Mouse (Mus musculus): ENCODE results near the gene Hoxa4.

Gene Hoxa4

DNA sequence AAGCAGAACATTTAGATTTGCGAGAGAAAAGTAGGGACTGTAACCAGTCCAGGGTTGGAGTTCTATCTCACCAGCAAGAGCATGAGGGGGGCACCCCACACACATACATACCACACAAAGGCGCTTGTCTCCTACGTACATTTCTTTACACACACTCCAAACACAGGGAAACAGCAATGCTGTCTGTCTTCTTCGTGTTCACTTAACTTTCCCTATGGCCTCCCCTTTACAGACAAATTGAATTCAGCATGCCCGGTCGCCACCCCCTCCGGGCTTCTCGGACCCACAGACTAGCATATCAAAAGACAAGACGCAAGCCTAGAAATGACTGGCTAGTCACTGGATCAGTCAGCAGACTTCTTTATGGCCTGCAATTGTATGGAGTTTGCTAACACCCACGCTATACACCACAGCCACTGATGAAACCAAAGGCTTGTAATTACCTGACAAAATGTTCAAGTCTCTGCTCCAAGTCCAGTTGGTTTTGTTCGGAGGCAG is 11.3 kb downstream of the Hoxa4 start:
- no peak for DNase-seq (ENCODE audit: low spot score in 2 of 2)

DNA sequence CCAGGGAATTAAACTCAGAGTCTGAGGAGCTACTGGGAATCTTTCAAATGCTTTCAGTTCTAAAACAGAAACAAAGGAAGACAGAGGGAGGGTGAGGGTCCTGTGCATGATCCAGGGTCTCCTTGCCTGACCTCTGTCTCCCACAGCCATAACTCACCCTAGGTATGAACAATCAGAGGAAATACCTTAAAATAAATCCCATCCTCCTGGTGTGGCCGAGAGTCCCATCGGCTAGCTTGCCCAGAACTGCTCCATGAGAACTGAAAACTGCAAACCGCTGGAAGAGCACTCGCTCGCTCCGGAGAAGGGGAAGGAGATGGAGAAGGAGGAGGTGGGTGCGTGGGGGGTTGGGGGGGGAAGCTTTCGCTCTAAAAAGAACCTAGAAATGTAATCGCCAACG is 11.9 kb downstream of the Hoxa4 start:
- DNase-seq (ENCODE audit: low spot score in 2 of 2) = no peak

DNA sequence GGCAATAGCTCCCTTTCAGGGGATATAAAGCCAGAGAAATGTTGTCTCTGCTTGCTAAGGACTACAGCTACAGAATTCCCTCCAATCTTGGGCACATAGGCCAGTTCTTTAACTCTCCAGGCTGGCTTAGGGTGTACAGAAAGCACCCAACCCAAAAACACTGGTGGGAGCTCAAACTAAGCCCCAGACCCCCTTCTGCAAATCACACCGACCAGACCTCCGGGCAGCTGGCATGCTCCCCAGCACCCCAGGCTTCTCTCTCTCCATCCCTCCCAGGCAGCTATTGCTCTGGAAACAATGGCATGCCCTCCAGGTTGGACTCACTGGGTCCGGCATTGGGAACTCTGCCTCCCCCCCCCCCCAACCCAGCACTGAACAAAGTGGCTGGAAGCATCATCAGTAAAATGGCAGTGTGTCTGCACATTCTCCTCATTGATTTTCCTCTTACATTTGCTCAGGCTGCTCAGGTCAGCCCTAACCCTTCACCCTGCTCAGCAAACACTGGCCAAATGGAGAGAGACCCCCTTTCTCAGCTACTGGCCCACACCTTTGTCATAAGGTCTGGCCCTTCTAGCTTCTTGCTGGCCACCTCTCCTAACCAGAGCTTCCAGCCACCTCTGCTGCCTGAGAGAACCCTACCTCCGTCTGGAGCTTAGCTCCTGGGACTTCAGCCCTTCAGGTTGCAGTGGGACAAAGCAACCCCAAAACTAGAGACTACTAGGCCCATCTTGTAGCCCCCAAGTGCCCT is 12.5 kb downstream of the Hoxa4 start:
- DNase-seq (ENCODE audit: low spot score in 2 of 2) = no peak

DNA sequence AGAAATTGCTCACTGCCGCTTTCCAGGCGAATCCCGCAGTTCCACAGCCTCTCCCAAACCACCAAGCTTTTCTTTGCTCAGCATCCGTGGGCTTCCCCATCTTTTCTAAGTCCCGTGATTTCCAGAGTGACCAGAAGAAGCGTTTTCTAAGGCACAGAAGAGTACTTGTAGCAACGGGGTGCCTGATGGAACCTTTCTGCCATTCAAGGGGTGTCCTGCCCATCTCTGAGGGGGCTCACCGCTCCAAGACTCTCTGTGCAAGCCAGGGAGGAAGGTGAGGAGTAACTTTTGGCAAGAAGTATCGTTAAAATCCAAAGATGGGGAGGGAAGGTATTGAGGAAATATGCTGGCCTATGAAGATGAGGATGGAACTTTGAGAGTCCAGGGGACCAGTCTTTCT is 13.7 kb downstream of the Hoxa4 start:
- DNase-seq (ENCODE audit: low spot score in 2 of 2) = no peak

DNA sequence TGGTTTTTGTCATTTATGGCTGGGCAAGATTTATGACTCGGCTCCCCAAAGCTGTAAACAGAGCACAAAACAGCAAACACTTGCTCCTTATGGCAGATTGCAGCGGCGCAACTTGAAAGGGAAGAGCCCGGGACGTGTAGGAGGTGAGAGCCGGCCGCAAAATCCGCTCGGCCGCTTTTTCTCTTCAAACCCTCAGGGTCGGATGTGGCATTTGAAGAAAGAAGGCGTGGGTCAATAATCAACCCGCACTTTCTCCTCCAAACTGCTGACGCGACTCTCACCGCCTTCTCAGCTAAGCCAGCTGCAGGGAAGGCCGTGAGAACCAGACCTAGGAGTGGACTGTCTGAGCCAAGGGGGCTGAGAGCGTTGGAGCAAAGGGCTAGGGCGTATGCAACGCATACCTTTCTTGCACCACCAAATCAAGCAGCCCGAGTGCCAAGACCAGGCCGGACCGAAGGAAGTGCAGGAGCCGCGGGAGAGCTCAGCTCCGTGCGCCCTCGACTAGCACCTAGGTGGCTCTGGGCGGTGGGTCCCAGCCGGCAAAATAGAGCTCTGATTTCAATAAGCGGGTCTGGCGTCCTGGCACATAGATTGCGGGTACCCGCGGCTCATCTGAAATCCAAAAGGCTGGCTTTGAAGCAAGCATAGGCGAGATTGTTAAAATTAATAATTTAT is 14.4 kb downstream of the Hoxa4 start, which contains the start of gene 5730596B20Rik:
Gene 5730596B20Rik, plus strand, starts transcription at position 438 of the 675 bp plus-strand sequence.
- DNase-seq (ENCODE audit: low spot score in 2 of 2) = no peak

DNA sequence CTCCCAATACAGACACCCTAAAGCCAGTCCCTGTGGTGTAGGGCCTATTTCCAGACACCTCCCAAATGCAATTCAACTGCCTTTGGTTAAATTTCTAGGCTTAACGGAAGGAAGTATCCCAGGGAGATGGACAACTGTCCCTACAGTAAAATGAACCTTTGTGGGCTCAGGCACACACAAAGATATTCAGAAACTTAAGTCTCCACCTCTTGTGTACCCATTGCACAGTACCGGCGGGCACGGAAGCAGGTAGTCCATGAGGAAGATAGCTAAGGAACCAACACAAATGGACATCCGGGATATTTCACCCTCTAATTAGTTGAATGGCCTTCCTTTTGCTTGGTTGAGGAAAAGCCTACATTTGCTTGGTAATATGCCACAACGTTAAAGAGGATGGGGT is 15.2 kb downstream of the Hoxa4 start:
- DNase-seq (ENCODE audit: low spot score in 2 of 2) = no peak

DNA sequence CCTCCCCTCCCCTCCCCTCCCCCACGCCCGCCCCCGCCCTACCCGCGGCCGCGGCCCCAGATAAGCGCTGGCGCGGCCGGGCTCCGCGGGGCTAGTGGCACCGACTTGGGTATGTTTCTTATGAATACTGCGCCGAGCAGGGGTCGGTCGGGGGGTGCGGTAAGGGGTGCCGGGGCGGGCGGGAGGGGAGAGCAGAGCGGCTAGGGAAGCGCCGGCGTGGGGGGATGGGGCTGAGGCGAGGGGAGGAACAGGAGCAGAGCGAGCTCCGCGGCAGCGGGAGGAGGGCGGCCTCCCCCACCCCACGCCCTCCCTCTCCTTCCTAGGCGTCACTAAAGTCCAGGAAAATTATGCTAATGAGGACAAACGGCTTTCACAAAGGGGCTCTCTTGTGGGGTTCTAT is 15.7 kb downstream of the Hoxa4 start:
- DNase-seq (ENCODE audit: low spot score in 2 of 2) = no peak

DNA sequence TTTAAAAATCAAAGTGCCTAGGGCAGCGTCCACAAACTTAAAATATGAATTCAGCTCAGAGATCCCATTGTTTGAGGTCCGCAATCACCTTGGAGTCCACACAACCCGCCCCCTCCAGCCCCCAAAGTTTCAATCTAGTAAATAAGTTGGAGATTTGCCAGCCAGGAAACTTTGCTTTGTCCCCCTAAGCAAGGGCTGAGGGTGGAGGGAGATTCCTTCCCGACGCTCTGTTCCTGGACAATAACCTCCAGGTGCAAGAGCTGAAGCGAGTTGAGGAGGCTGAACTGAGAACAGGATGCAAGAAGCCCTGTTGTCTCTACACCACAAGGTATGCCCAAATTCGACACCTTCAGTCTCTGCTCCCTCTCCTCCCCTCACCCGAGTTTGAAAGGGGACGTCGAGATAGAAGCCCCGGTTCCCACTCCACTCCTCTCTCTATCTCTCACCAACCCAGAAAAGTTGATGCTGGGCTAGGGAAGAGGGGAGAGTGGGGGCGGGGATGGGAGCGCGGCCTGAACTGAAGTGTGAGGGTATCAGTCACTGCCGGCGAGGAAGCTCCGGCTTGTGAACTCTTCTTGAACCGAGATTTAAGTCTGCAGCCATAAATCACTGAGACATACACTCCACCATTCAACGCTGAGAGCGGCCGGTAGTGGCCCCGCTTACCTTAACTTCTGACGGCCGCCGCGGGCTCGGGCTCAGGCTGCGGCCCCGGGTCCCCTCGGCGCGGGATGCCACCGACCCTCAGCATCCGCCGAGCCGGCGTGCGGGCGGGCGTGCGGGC is 16.4 kb downstream of the Hoxa4 start:
- no peak for DNase-seq (ENCODE audit: low spot score in 2 of 2)

DNA sequence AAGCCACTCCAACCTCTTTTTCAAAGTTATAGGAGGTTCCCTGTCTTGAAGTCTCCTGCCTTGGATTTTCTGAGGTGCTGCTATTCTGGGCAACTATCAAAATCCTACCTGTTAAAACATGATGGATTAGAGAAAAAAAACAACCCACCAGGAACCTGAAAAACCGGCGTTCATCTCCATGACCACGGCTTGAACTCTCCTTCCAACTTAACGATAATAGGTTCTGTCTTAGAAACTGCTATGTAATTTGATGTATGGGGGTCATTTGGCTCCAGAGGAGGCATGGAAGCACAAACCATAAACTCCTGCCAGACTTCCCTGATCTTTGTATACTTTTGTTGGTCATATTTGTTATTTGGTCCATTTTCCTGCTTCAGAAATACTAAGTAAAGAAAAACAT is 17.9 kb downstream of the Hoxa4 start:
- DNase-seq (ENCODE audit: low spot score in 2 of 2) = no peak

DNA sequence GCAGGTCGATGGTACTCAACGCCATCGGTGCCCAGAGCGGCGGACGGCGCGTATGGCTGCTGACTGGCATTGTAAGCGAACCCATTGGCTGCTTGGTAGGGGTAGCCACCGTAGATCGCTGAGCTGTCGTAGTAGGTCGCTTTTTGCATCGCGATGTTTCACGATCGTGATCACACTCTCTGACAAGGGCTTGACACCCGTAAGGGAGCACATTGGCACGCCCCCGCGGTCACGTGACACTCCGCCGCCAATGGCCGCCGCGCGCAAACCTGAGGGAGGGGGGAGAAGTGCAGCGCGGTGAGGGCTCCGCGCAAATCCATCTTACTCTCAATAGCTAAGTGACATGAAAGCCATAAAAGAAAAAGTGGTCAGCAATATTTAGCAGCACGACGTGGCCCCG is 19.1 kb downstream of the Hoxa4 start:
- no peak for DNase-seq (ENCODE audit: low spot score in 2 of 2)

DNA sequence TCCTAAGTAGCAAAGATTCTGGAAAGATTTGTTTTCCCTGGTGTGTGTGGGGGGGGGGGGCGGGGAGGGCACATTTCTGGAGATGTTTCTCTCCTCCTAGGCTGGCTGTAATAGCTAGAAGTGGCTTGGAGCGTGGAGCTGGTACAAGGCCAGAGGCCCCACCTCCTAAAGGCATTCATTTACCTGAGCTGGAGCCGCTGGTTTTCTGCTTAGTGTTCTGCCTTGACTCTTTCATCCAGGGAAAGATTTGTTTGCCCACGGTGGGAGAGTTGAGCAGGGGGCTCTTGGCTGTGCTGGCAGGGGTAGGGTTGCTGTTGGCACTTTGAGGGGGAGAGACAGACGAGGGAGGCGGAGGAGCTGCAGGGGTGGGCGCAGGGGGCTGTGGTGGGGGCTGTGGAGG is 19.6 kb downstream of the Hoxa4 start:
- DNase-seq (ENCODE audit: low spot score in 2 of 2) = no peak

DNA sequence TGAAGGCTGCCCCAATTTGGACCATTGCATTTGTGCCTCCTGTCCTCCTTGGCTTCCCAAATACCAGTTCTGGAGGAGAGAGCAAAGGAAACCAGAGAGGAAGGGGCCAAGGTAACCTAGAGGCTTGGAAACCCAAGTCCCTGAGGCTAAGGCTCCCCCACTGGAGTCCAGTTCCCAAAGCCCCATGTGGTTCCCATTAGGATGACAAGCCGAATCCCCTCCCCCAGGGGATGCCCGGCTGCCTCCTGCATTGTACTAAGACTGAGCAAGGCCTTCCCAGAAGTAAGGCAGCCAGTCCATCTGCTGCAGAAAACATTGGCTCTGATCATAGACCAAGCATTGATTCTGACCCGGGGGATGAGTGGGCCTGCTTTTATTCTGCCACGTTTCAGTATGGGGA is 20.2 kb downstream of the Hoxa4 start:
- DNase-seq (ENCODE audit: low spot score in 2 of 2) = no peak

DNA sequence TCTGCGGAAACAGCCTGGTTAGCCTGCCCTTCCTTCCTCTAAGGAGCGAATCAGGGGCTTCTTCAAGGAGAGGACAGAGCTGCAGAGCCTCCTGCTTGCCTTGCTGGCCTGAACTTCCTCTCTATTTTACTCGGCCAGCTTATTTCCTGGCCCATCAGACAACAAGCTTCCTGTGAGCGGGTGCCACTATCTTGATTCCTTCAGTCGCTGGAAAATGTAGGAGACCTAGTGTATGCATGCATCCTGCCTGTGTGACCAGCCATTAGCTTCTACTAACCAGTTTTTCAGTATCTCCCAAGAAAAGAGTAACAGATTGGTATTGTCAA is 20.7 kb downstream of the Hoxa4 start:
- DNase-seq (ENCODE audit: low spot score in 2 of 2) = no peak

DNA sequence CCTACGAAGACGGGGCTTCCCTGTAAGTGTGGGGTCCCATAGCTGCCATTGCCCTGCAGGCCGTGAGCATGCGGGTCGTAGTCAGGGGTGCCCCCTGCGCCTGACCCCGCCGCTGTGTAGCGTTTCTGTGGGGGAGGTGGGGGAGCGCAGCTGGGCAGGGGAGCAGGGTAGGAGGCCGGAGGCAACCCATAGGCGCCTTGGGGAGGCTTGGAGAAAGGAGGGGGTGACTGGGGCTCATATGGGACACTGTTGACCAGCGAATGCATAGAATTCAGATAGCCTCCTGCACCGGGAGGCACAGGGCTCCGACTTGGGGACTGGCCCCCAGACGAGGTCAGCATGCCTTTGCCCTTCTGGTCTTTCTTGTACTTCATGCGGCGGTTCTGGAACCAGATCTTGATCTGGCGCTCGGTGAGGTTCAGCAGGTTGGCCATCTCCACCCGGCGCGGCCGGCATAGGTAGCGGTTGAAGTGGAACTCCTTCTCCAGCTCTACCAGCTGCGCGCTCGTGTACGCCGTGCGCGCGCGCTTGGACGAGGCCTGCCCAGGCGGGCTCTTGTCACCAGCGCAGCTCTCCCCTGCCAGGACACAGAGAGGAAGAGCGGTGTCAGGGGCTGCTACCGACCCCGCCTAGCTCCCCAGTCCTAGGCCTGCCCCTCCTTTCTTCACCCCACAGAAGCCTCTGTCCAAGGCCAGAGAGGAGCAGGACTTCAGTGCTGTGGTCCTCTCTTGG is 21.2 kb downstream of the Hoxa4 start:
- no peak for DNase-seq (ENCODE audit: low spot score in 2 of 2)

DNA sequence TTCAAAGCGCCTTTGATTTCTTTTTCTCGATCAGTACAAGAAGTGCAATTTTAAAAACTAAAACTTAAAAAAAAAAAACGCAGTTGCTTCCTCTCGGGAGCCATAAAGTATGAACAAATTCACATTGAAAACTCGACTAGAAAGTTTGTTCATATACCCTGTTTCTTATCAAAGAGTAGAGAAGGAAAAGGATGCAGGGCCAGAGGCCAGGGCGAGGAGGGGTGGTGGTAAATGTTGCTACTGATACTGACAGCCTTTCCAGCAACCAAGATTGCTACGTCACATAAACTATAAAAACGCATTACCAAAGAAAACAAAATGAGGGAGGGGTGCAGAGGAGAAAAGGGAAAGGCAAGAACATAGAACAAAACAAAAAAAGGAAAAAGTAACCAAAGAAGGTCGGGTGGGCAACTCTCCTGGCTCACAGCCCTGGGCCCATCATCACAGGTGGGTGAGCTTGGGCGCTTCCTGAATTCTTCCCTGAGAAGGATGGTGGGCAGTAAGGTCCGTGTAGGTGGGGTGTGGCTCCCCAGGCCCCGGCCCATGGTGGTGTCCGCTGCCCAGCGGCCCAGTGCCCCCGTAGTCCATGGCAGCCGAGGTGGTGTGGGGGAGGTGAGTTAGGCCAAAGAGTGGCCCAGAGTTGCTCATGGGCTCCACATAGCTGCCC is 21.9 kb downstream of the Hoxa4 start:
- no peak for DNase-seq (ENCODE audit: low spot score in 2 of 2)

DNA sequence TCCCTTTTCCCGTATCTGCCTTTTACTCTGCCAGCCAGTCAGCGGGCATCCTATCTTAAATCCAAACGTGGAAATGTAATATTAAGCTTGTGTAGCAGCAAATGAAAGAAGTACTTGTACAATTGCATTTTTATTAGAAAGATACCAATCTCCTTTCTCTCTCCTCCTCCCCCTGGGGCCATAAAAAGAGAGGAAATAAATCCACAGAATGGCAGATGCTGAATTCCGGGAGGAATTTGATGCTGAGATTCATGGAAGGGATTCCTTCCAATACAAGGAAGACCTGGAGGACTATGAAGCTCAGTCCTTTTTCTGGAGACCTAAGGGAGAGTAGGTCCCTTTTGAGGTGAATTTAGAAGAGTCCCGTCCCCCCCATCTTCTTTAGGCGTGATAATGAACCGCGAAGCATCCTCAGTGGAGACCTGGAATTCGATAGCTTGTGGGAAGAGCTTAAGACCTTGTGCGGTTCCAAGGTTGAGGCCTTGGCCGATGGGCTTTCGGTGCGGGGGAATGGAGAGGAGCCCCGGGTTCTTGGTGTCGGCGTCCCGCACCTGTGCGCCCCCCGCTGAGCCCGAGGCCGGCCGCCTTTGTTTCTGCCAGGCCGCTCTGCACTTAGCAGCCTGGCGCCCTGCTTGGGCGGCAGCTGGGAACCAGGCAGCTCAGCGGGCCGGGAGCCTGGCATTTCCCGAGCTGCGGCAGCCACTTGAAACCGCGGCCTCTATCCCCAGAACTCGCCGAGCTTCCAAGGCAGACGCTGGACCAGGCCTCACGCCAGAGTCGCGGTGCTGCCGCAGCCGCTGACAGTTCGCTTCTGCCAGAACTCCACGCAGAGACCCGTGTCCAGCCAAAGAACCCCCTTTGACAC is 23.1 kb downstream of the Hoxa4 start:
- DNase-seq (ENCODE audit: low spot score in 2 of 2) = no peak

DNA sequence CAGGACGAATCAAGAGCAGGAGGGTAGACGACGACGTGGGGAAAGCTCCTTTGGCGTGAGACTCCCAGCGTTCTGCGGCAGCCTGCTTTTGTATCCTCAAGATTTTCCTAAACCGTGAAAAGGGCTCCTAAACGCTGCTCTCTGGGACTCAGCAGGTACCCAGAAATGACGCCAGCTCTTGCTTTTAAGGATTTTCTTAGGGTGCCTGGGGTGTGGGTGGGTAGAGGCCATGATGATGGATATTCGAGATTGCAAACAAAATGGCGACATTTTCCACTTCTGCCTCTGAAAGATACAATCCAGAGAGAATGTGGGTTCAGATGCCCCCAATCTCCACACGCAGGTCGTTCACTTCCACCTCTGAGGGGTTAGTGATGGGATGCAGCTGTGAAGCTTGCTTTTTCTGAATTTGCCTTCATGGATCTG is 23.8 kb downstream of the Hoxa4 start:
- no peak for DNase-seq (ENCODE audit: low spot score in 2 of 2)

DNA sequence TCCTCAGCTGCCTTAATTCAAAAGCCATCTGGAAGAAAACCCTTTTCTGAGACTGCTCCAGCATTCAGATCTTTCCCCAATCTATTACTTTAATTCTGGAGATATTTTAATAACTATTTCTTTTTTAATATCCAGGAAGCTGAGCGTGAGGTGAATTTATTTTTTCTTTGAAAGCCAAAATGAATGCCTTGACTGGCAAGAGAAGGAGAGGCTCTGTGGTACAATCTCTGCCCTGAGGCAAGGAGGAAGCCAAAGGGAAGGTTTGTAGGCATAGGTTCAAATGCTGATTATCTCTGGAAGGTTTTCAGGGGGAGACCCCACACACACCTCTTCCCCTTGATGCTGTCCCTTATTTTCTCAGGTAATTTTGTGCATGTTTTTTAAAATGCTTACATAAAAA is 24.4 kb downstream of the Hoxa4 start:
- DNase-seq (ENCODE audit: low spot score in 2 of 2) = no peak

DNA sequence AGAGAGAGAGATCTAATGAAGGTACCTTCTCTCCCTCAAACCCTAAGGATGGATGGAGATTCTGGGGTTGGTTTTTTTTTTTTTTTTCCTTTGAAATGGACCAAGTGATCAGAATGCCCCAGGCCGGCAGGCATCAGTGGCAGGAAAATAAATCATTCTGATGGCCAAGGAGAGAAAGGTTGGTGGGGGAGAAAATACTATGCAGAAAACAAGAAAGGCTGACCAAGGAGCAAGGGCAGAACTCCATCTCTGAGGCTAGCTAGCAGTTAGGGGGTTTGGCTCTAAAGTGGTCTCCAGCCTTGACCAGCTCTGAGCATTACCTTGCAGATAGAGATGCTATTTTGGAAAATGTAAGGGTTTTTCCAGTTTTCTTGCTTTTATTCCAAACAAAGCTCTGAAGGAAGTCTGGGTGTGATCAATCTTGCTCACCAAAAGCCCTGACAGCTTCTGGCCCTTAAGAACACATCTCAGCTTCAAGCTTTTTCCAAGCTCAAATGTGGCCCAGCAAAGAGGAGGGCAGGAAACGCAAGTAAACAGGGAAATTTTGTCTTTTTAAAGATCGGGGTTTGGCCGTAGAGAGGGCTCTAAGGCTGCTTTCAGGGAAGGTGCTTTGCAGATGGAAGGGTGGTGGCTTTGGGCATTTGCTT is 25.0 kb downstream of the Hoxa4 start:
- no peak for DNase-seq (ENCODE audit: low spot score in 2 of 2)
